Mouse (Mus musculus) heart, embryonic 16.5 days (tissue): Measurements from ENCODE around the gene Olfr305. TPM values are rescaled to one million over a fixed set of nuclear protein-coding genes. Genes with fewer than 3 reads are reported as not detected.
"Not testable (repeated sequence)": the region's sequence is repeated elsewhere in the genome, so short reads cannot be mapped to it uniquely, and the experiment has no call there.

Experiments used
- ATAC-seq: fragments of 200-750 bp; cut with Nextera tagmentation; replicated peaks from 2 replicates; pipeline ENCODE4 v1.8.0; 2017; ENCODE audit warnings: moderate number of reproducible peaks; ENCODE audit not compliant: insufficient read depth, low FRiP score; ENCODE audit errors: extremely low read depth
- H3K27ac ChIP-seq: fragments of 300-500 bp; sonication (generic); 2 replicates; pipeline ENCODE4 v1.5.1; 2014; ENCODE audit warnings: mild to moderate bottlenecking, low read length, control low read depth, moderate library complexity
- H3K27me3 ChIP-seq: fragments of 300-500 bp; sonication (generic); 2 replicates; pipeline ENCODE4 v1.6.1; 2014; ENCODE audit warnings: low read length, mixed read lengths; ENCODE audit not compliant: control insufficient read depth, insufficient read depth
- H3K36me3 ChIP-seq: fragments of 300-500 bp; sonication (generic); 2 replicates; pipeline ENCODE4 v1.6.1; 2014; ENCODE audit not compliant: control insufficient read depth, insufficient read depth
- H3K4me1 ChIP-seq: fragments of 300-500 bp; sonication (generic); 2 replicates; pipeline ENCODE4 v1.6.1; 2014; ENCODE audit warnings: low read length, mixed read lengths; ENCODE audit not compliant: control insufficient read depth, insufficient read depth
- H3K4me2 ChIP-seq: fragments of 300-500 bp; sonication (generic); 2 replicates; pipeline ENCODE4 v1.6.1; 2014; ENCODE audit warnings: low read depth, mild to moderate bottlenecking, control low read depth, low read length
- H3K4me3 ChIP-seq: fragments of 300-500 bp; sonication (generic); 2 replicates; pipeline ENCODE4 v1.5.1; 2014; ENCODE audit warnings: mild to moderate bottlenecking, control low read depth, low read length
- H3K9ac ChIP-seq: fragments of 300-500 bp; sonication (generic); 2 replicates; pipeline ENCODE4 v1.6.1; 2014; ENCODE audit warnings: low read length, control low read depth
- H3K9me3 ChIP-seq: fragments of 300-500 bp; sonication (generic); replicated peaks from 2 replicates; pipeline ENCODE4 v1.6.1; 2016; ENCODE audit warnings: low read length; ENCODE audit not compliant: control insufficient read depth
- WGBS: fragments of 180-500 bp; shearing (Covaris S2); extraction: QIAGEN DNeasy Blood & Tissue Kit; methylation state at CpG from one replicate; pipeline ENCODE4 v1.1.7; 2014; 5-methylcytosine and 5-hydroxymethylcytosine counted together
- polyA plus RNA-seq: library from polyadenylated mRNA; unstranded; fragments of >200 nt; fragmentation: Nextera tagmentation; extraction: Ambion mirVana; gene quantifications from 2 replicates; pipeline ENCODE4 v1.2.1, GENCODE M21; 2015

Gene Olfr305
- not detected in 2 replicates for polyA plus RNA-seq

- no peaks in the 10 kb centered on the region for H3K27me3 ChIP-seq
- WGBS = 81% methylated on average over 1 of the region's 1 CpGs
- no peaks in the 10 kb centered on the region for H3K36me3 ChIP-seq
- H3K4me1 ChIP-seq = no peaks in the 10 kb centered on the region
- H3K9ac ChIP-seq = no peak within 1 kb of the TSS
- no peak within 1 kb of the TSS for H3K4me2 ChIP-seq
- ATAC-seq = no peak
- H3K4me3 ChIP-seq = no peak within 1 kb of the TSS
- H3K9me3 ChIP-seq = no peaks in the 10 kb centered on the region
- no peak within 1 kb of the TSS for H3K27ac ChIP-seq
Observed at GRCm38 (mm10) chr7:86366828-86367227, at the start of gene Olfr305. Olfr305 (minus strand) TSS chr7:86366928.

- Histone ChIP-seq H3K9ac (no peak within 1 kb of the TSS), H3K4me3 (no peak within 1 kb of the TSS), H3K27ac (no peak within 1 kb of the TSS), H3K27me3 (no peaks in the 10 kb centered on the region), H3K36me3 (no peaks in the 10 kb centered on the region), H3K4me1 (no peaks in the 10 kb centered on the region), H3K9me3 (no peaks in the 10 kb centered on the region), H3K4me2 (no peak within 1 kb of the TSS)
- 69% methylated on average over 2 of the region's 2 CpGs for WGBS
- no peak for ATAC-seq
Observed at GRCm38 (mm10) chr7:86403546-86403945, 36.8 kb upstream of the Olfr305 start, which contains the start of gene Olfr301. Olfr301 (plus strand) TSS chr7:86403846.

- H3K27me3 ChIP-seq = no peaks in the 10 kb centered on the region
- H3K4me2 ChIP-seq = no peak within 1 kb of the TSS
- ATAC-seq = no peak
- H3K4me1 ChIP-seq = no peaks in the 10 kb centered on the region
- H3K27ac ChIP-seq = no peak within 1 kb of the TSS
- H3K9ac ChIP-seq = no peak within 1 kb of the TSS
- H3K9me3 ChIP-seq = no peaks in the 10 kb centered on the region
- no peak within 1 kb of the TSS for H3K4me3 ChIP-seq
- H3K36me3 ChIP-seq = no peaks in the 10 kb centered on the region
Observed at GRCm38 (mm10) chr7:86397689-86398088, 31.0 kb upstream of the Olfr305 start, which contains the start of gene Olfr303. Olfr303 (minus strand) TSS chr7:86397789.

GRCm38 (mm10) chr7:86386558-86386957 lies 19.8 kb upstream of the Olfr305 start, which contains the start of gene Olfr304:
Olfr304 (minus strand) TSS chr7:86386658.
- H3K27ac ChIP-seq = no peak within 1 kb of the TSS
- no peaks in the 10 kb centered on the region for H3K4me1 ChIP-seq
- no peak within 1 kb of the TSS for H3K9ac ChIP-seq
- WGBS = 44% methylated on average over 1 of the region's 1 CpGs
- no peak within 1 kb of the TSS for H3K4me2 ChIP-seq
- no peaks in the 10 kb centered on the region for H3K27me3 ChIP-seq
- no peaks in the 10 kb centered on the region for H3K36me3 ChIP-seq
- H3K4me3 ChIP-seq = no peak within 1 kb of the TSS
- no peak for ATAC-seq
- H3K9me3 ChIP-seq = no peaks in the 10 kb centered on the region

- Histone ChIP-seq H3K4me3 (no peak overlapping the region), H3K4me2 (no peak overlapping the region), H3K36me3 (no peaks in the 10 kb centered on the region), H3K9ac (no peak overlapping the region), H3K27ac (no peak overlapping the region), H3K9me3 (no peaks in the 10 kb centered on the region), H3K4me1 (no peaks in the 10 kb centered on the region), H3K27me3 (no peaks in the 10 kb centered on the region)
- no peak for ATAC-seq
- WGBS = 72% methylated on average over 3 of the region's 3 CpGs
Observed at GRCm38 (mm10) chr7:86385769-86386168, 19.0 kb upstream of the Olfr305 start.

GRCm38 (mm10) chr7:86346296-86346695 lies 20.4 kb downstream of the Olfr305 start:
- H3K9me3 ChIP-seq, H3K9ac ChIP-seq, ATAC-seq, H3K27ac ChIP-seq, H3K4me1 ChIP-seq, H3K36me3 ChIP-seq, H3K27me3 ChIP-seq, H3K4me3 ChIP-seq, H3K4me2 ChIP-seq: not testable (repeated sequence)
- WGBS = 86% methylated on average over 9 of the region's 9 CpGs

- Histone ChIP-seq H3K4me3 (no peak overlapping the region), H3K9me3 (peaks cover 2% of the 10 kb centered on the region; the same call in 1 of the 2 replicates), H3K36me3 (no peaks in the 10 kb centered on the region), H3K27ac (no peak overlapping the region), H3K27me3 (no peaks in the 10 kb centered on the region), H3K4me2 (no peak overlapping the region), H3K9ac (no peak overlapping the region), H3K4me1 (no peaks in the 10 kb centered on the region)
- WGBS = 63% methylated on average over 3 of the region's 3 CpGs
- ATAC-seq = no peak
Observed at GRCm38 (mm10) chr7:86344253-86344652, 22.5 kb downstream of the Olfr305 start.

- no peak overlapping the region for H3K9ac ChIP-seq
- H3K9me3 ChIP-seq = 0 out of 2 replicates have a peak, but pooled peaks cover 2% of the 10 kb centered on the region
- H3K36me3 ChIP-seq = no peaks in the 10 kb centered on the region
- no peak for ATAC-seq
- H3K4me2 ChIP-seq = no peak overlapping the region
- no peak overlapping the region for H3K4me3 ChIP-seq
- WGBS = 67% methylated on average over 14 of the region's 14 CpGs
- no peak overlapping the region for H3K27ac ChIP-seq
- H3K27me3 ChIP-seq = no peaks in the 10 kb centered on the region
- no peaks in the 10 kb centered on the region for H3K4me1 ChIP-seq
Observed at GRCm38 (mm10) chr7:86342881-86343565, 23.7 kb downstream of the Olfr305 start.

GRCm38 (mm10) chr7:86337486-86337885 lies 29.2 kb downstream of the Olfr305 start, which contains the start of gene Olfr307:
Olfr307 (minus strand) TSS chr7:86337586.
- Histone ChIP-seq H3K9me3 (no peaks in the 10 kb centered on the region), H3K4me2 (no peak within 1 kb of the TSS), H3K9ac (no peak within 1 kb of the TSS), H3K27me3 (no peaks in the 10 kb centered on the region), H3K36me3 (no peaks in the 10 kb centered on the region), H3K27ac (no peak within 1 kb of the TSS), H3K4me1 (no peaks in the 10 kb centered on the region), H3K4me3 (no peak within 1 kb of the TSS)
- 60% methylated on average over 1 of the region's 1 CpGs for WGBS
- no peak for ATAC-seq
